Mouse (Mus musculus): ENCODE results near the gene Ruvbl1.

Gene Ruvbl1

GRCm38 (mm10) chr6:88465181-88465920 lies at the start of gene Ruvbl1:
TSS of gene Ruvbl1 (plus strand) at chr6:88465409.
- peak; percentile 88 for DNase-seq

- peak; percentile 39 for DNase-seq
Measured at GRCm38 (mm10) chr6:88416130-88416758, 49.0 kb upstream of the Ruvbl1 start.

- peak; percentile 35 for DNase-seq
Measured at GRCm38 (mm10) chr6:88431202-88431601, 34.0 kb upstream of the Ruvbl1 start.

- DNase-seq = no peak
Measured at GRCm38 (mm10) chr6:88435609-88436008, 29.6 kb upstream of the Ruvbl1 start.

- DNase-seq = peak; percentile 8
Measured at GRCm38 (mm10) chr6:88439056-88439455, 26.2 kb upstream of the Ruvbl1 start.

- DNase-seq = peak; percentile 68
Measured at GRCm38 (mm10) chr6:88442551-88442950, 22.7 kb upstream of the Ruvbl1 start.

GRCm38 (mm10) chr6:88443446-88443845 lies 21.8 kb upstream of the Ruvbl1 start:
- DNase-seq = no peak

GRCm38 (mm10) chr6:88444076-88444750 lies 21.0 kb upstream of the Ruvbl1 start:
- DNase-seq = no peak

GRCm38 (mm10) chr6:88445661-88446060 lies 19.5 kb upstream of the Ruvbl1 start:
- DNase-seq = no peak

- DNase-seq = peak; percentile 95
Measured at GRCm38 (mm10) chr6:88446063-88447002, 18.9 kb upstream of the Ruvbl1 start, which contains the start of gene Eefsec. TSS of gene Eefsec (minus strand) at chr6:88446539.

GRCm38 (mm10) chr6:88447454-88447853 lies 17.8 kb upstream of the Ruvbl1 start:
- DNase-seq = no peak

GRCm38 (mm10) chr6:88454545-88454944 lies 10.7 kb upstream of the Ruvbl1 start:
- no peak for DNase-seq

- no peak for DNase-seq
Measured at GRCm38 (mm10) chr6:88469878-88470277, 4.7 kb downstream of the Ruvbl1 start.

- no peak for DNase-seq
Measured at GRCm38 (mm10) chr6:88480421-88480820, 15.2 kb downstream of the Ruvbl1 start.

GRCm38 (mm10) chr6:88483111-88483510 lies 17.9 kb downstream of the Ruvbl1 start:
- DNase-seq = no peak

- DNase-seq = no peak
Measured at GRCm38 (mm10) chr6:88483913-88484312, 18.7 kb downstream of the Ruvbl1 start.

GRCm38 (mm10) chr6:88485378-88485777 lies 20.2 kb downstream of the Ruvbl1 start:
- DNase-seq = no peak

GRCm38 (mm10) chr6:88486893-88487292 lies 21.7 kb downstream of the Ruvbl1 start:
- peak; percentile 86 for DNase-seq

- DNase-seq = no peak
Measured at GRCm38 (mm10) chr6:88489026-88489425, 23.8 kb downstream of the Ruvbl1 start.

GRCm38 (mm10) chr6:88489834-88490233 lies 24.6 kb downstream of the Ruvbl1 start:
- no peak for DNase-seq

GRCm38 (mm10) chr6:88490629-88491354 lies 25.6 kb downstream of the Ruvbl1 start:
- DNase-seq = no peak

GRCm38 (mm10) chr6:88493712-88494111 lies 28.5 kb downstream of the Ruvbl1 start:
- DNase-seq = no peak

Measured in thymus, postnatal 4 days (tissue).